Mouse (Mus musculus) E14TG2a.4 (cell line): ENCODE results near the gene Selenof.

Experiments
- H3K27me3 ChIP-seq: 2 replicates; pipeline ENCODE4 v1.6.1; 2014; ENCODE audit warnings: low read length, control low read depth; ENCODE audit not compliant: insufficient read depth
- H3K36me3 ChIP-seq: 2 replicates; pipeline ENCODE4 v1.6.1; 2014; ENCODE audit warnings: low read length, control low read depth; ENCODE audit not compliant: insufficient read depth
- H3K4me1 ChIP-seq: replicated peaks from 2 replicates; pipeline ENCODE4 v1.6.1; 2014; ENCODE audit warnings: low read depth, low read length, control low read depth
- H3K4me3 ChIP-seq: replicated peaks from 2 replicates; pipeline ENCODE4 v1.5.1; 2014; ENCODE audit warnings: mild to moderate bottlenecking, low read length
- H3K9me3 ChIP-seq: 2 replicates; pipeline ENCODE4 v1.6.1; 2014; ENCODE audit warnings: low read length, control low read depth
- CTCF ChIP-seq: conservative IDR thresholded peaks from 2 replicates; pipeline ENCODE4 v1.5.1; 2014; ENCODE audit warnings: low read length
- NANOG ChIP-seq: IDR thresholded peaks from 2 replicates; pipeline ENCODE4 v1.6.1; 2014; ENCODE audit warnings: borderline replicate concordance, low read length, mixed read lengths
- POU5F1 ChIP-seq: IDR thresholded peaks from 2 replicates; pipeline ENCODE4 v1.6.1; 2014; ENCODE audit warnings: low read length, borderline replicate concordance

Gene Selenof

GRCm38 (mm10) chr3:144582306-144582705 is 12.2 kb downstream of the Selenof start:
- H3K4me1 ChIP-seq, result peaks cover 25% of the 10 kb centered on the region; the same call in 1 of the 2 replicates
- no peak overlapping the region for H3K4me3 ChIP-seq
- no peak for TF ChIP-seq POU5F1
- no peaks in the 10 kb centered on the region for H3K9me3 ChIP-seq
- peaks cover 94% of the 10 kb centered on the region for H3K36me3 ChIP-seq
- no peaks in the 10 kb centered on the region for H3K27me3 ChIP-seq

- no peaks in the 10 kb centered on the region for H3K27me3 ChIP-seq
- H3K36me3 ChIP-seq, result peaks cover 90% of the 10 kb centered on the region
- no peaks in the 10 kb centered on the region for H3K9me3 ChIP-seq
- no peak overlapping the region for H3K4me3 ChIP-seq
- peaks cover 22% of the 10 kb centered on the region; the same call in 1 of the 2 replicates for H3K4me1 ChIP-seq
- no peak for TF ChIP-seq POU5F1
- TF ChIP-seq NANOG, result no peak
- no peak for TF ChIP-seq CTCF
These were observed 13.7 kb downstream of the Selenof start for GRCm38 (mm10) chr3:144583789-144584188.

- H3K9me3 ChIP-seq, result no peaks in the 10 kb centered on the region
- no peaks in the 10 kb centered on the region for H3K27me3 ChIP-seq
- no peak overlapping the region for H3K4me3 ChIP-seq
- no peak for TF ChIP-seq CTCF
- no peak for TF ChIP-seq NANOG
- TF ChIP-seq POU5F1, result no peak
- H3K36me3 ChIP-seq, result peaks cover 90% of the 10 kb centered on the region
- peaks cover 20% of the 10 kb centered on the region; the same call in 1 of the 2 replicates for H3K4me1 ChIP-seq
These were observed 14.9 kb downstream of the Selenof start for GRCm38 (mm10) chr3:144584789-144585553.

GRCm38 (mm10) chr3:144586731-144587130 is 16.6 kb downstream of the Selenof start:
- Histone ChIP-seq H3K4me3 (no peak overlapping the region), H3K27me3 (no peaks in the 10 kb centered on the region), H3K36me3 (peaks cover 90% of the 10 kb centered on the region), H3K4me1 (peaks cover 15% of the 10 kb centered on the region; the same call in 1 of the 2 replicates), H3K9me3 (no peaks in the 10 kb centered on the region)
- TF ChIP-seq CTCF, result no peak
- TF ChIP-seq NANOG, result no peak
- TF ChIP-seq POU5F1, result no peak

GRCm38 (mm10) chr3:144589189-144589890 is 19.2 kb downstream of the Selenof start:
- Histone ChIP-seq H3K36me3 (peaks cover 86% of the 10 kb centered on the region), H3K27me3 (no peaks in the 10 kb centered on the region)

GRCm38 (mm10) chr3:144592992-144593785 is 23.1 kb downstream of the Selenof start:
- no peak for TF ChIP-seq NANOG
- no peak for TF ChIP-seq CTCF
- no peak for TF ChIP-seq POU5F1
- H3K4me1 ChIP-seq, result peaks cover 19% of the 10 kb centered on the region
- H3K9me3 ChIP-seq, result no peaks in the 10 kb centered on the region
- peaks cover 90% of the 10 kb centered on the region for H3K36me3 ChIP-seq
- H3K4me3 ChIP-seq, result no peak overlapping the region
- no peaks in the 10 kb centered on the region for H3K27me3 ChIP-seq

More at GRCm38 (mm10) chr3:144589189-144589890, 19.2 kb downstream of the Selenof start:
- no peak overlapping the region for H3K4me3 ChIP-seq
- H3K4me1 ChIP-seq, result peaks cover 23% of the 10 kb centered on the region
- TF ChIP-seq POU5F1 (no peak), CTCF (no peak), NANOG (no peak)
- no peaks in the 10 kb centered on the region for H3K9me3 ChIP-seq

- H3K9me3 ChIP-seq, result no peaks in the 10 kb centered on the region
- TF ChIP-seq POU5F1 (no peak), NANOG (no peak), CTCF (no peak)
- H3K27me3 ChIP-seq, result no peaks in the 10 kb centered on the region
- no peak overlapping the region for H3K4me3 ChIP-seq
- H3K4me1 ChIP-seq, result peaks cover 34% of the 10 kb centered on the region
- H3K36me3 ChIP-seq, result peaks cover 82% of the 10 kb centered on the region
These were observed 27.0 kb downstream of the Selenof start for GRCm38 (mm10) chr3:144597121-144597520.

- no peak for TF ChIP-seq NANOG
- no peak for TF ChIP-seq POU5F1
- TF ChIP-seq CTCF, result no peak
- no peaks in the 10 kb centered on the region for H3K27me3 ChIP-seq
- peaks cover 77% of the 10 kb centered on the region for H3K36me3 ChIP-seq
- H3K9me3 ChIP-seq, result no peaks in the 10 kb centered on the region
- H3K4me3 ChIP-seq, result no peak overlapping the region
- peaks cover 30% of the 10 kb centered on the region for H3K4me1 ChIP-seq
These were observed 27.8 kb downstream of the Selenof start for GRCm38 (mm10) chr3:144597790-144598467.
